Mouse (Mus musculus): ENCODE results near the gene Plvap. TPM values are rescaled to one million over a fixed set of nuclear protein-coding genes. Genes with fewer than 3 reads are reported as not detected.

Plvap gene
- polyA plus RNA-seq, 1 experiment from 2014 or later = 3.6 TPM

GRCm38 (mm10) chr8:71550754-71551153 lies 39.2 kb upstream of the Plvap start:
- H3K9me3 ChIP-seq (ENCODE audit: control insufficient read depth, low read length) = no peaks in the 10 kb centered on the region
- WGBS = 75% methylated on average over 7 of the region's 7 CpGs

GRCm38 (mm10) chr8:71547590-71547989 lies 36.0 kb upstream of the Plvap start:
- Histone ChIP-seq H3K27me3 (ENCODE audit: control insufficient read depth, insufficient read depth, low read length) (no peaks in the 10 kb centered on the region), H3K4me1 (ENCODE audit: control insufficient read depth, insufficient read depth, low read length) (peaks cover 7% of the 10 kb centered on the region), H3K9ac (replicated peaks; ENCODE audit: low read length) (no peak overlapping the region), H3K4me2 (ENCODE audit: low read length) (no peak overlapping the region), H3K4me3 (replicated peaks; ENCODE audit: low read depth, low read length) (no peak overlapping the region), H3K9me3 (ENCODE audit: control insufficient read depth, low read length) (no peaks in the 10 kb centered on the region), H3K27ac (replicated peaks; ENCODE audit: low read depth, low read length) (no peak overlapping the region), H3K36me3 (ENCODE audit: control insufficient read depth, insufficient read depth, low read length) (peaks cover 35% of the 10 kb centered on the region)
- 86% methylated on average over 7 of the region's 7 CpGs for WGBS
- no peak for ATAC-seq (ENCODE audit: low FRiP score, low TSS enrichment)
- no peak for DNase-seq

More at GRCm38 (mm10) chr8:71550754-71551153, 39.2 kb upstream of the Plvap start:
- H3K27me3 ChIP-seq (ENCODE audit: control insufficient read depth, insufficient read depth, low read length) = no peaks in the 10 kb centered on the region
- DNase-seq (no peak), ATAC-seq (ENCODE audit: low FRiP score, low TSS enrichment) (no peak)
- H3K4me3 ChIP-seq (replicated peaks; ENCODE audit: low read depth, low read length) = no peak overlapping the region
- no peaks in the 10 kb centered on the region for H3K4me1 ChIP-seq (ENCODE audit: control insufficient read depth, insufficient read depth, low read length)
- H3K4me2 ChIP-seq (ENCODE audit: low read length) = no peak overlapping the region
- peaks cover 28% of the 10 kb centered on the region for H3K36me3 ChIP-seq (ENCODE audit: control insufficient read depth, insufficient read depth, low read length)
- H3K27ac ChIP-seq (replicated peaks; ENCODE audit: low read depth, low read length) = no peak overlapping the region
- H3K9ac ChIP-seq (replicated peaks; ENCODE audit: low read length) = no peak overlapping the region

- Histone ChIP-seq H3K27ac (replicated peaks; ENCODE audit: low read depth, low read length) (no peak overlapping the region), H3K36me3 (ENCODE audit: control insufficient read depth, insufficient read depth, low read length) (peaks cover 35% of the 10 kb centered on the region), H3K27me3 (ENCODE audit: control insufficient read depth, insufficient read depth, low read length) (no peaks in the 10 kb centered on the region), H3K4me2 (ENCODE audit: low read length) (no peak overlapping the region), H3K4me3 (replicated peaks; ENCODE audit: low read depth, low read length) (no peak overlapping the region), H3K9ac (replicated peaks; ENCODE audit: low read length) (no peak overlapping the region), H3K4me1 (ENCODE audit: control insufficient read depth, insufficient read depth, low read length) (peaks cover 7% of the 10 kb centered on the region), H3K9me3 (ENCODE audit: control insufficient read depth, low read length) (no peaks in the 10 kb centered on the region)
- ATAC-seq (ENCODE audit: low FRiP score, low TSS enrichment) (no peak), DNase-seq (no peak)
- WGBS = 92% methylated on average over 11 of the region's 11 CpGs
Measured at GRCm38 (mm10) chr8:71545053-71545452, 33.5 kb upstream of the Plvap start.

GRCm38 (mm10) chr8:71543755-71544154 lies 32.2 kb upstream of the Plvap start:
- H3K4me1 ChIP-seq (ENCODE audit: control insufficient read depth, insufficient read depth, low read length) = peaks cover 7% of the 10 kb centered on the region
- H3K36me3 ChIP-seq (ENCODE audit: control insufficient read depth, insufficient read depth, low read length) = peaks cover 33% of the 10 kb centered on the region
- H3K27me3 ChIP-seq (ENCODE audit: control insufficient read depth, insufficient read depth, low read length) = 0 out of 2 replicates have a peak, but pooled peaks cover 4% of the 10 kb centered on the region
- peak overlapping the region; percentile 77; the same call in 1 of the 2 replicates for H3K9ac ChIP-seq (replicated peaks; ENCODE audit: low read length)
- ATAC-seq (ENCODE audit: low FRiP score, low TSS enrichment) (no peak), DNase-seq (no peak)
- peak overlapping the region; percentile 85 for H3K4me2 ChIP-seq (ENCODE audit: low read length)
- no peak overlapping the region for H3K27ac ChIP-seq (replicated peaks; ENCODE audit: low read depth, low read length)
- H3K9me3 ChIP-seq (ENCODE audit: control insufficient read depth, low read length) = no peaks in the 10 kb centered on the region
- peak overlapping the region; percentile 84 for H3K4me3 ChIP-seq (replicated peaks; ENCODE audit: low read depth, low read length)
- WGBS = 90% methylated on average over 9 of the region's 9 CpGs

GRCm38 (mm10) chr8:71542632-71543343 lies 31.2 kb upstream of the Plvap start, which contains the start of gene Mvb12a:
Gene Mvb12a (plus strand): TSS chr8:71542922.
- 0% methylated on average over 55 of the region's 55 CpGs for WGBS

GRCm38 (mm10) chr8:71537028-71537867 lies 25.7 kb upstream of the Plvap start, which contains the start of gene Bst2:
Gene Bst2 (minus strand): TSS chr8:71537456.
- H3K9ac ChIP-seq (replicated peaks; ENCODE audit: low read length) = no peak within 1 kb of the TSS

More at GRCm38 (mm10) chr8:71542632-71543343, 31.2 kb upstream of the Plvap start, which contains the start of gene Mvb12a:
- peak within 1 kb of the TSS; percentile 85 for H3K4me2 ChIP-seq (ENCODE audit: low read length)
- H3K27ac ChIP-seq (replicated peaks; ENCODE audit: low read depth, low read length) = 0 out of 2 replicates have a peak within 1 kb of the TSS, but pooled peaks have one; percentile 56
- ATAC-seq (ENCODE audit: low FRiP score, low TSS enrichment) (peak; percentile 95), DNase-seq (peak; percentile 99)
- H3K4me3 ChIP-seq (replicated peaks; ENCODE audit: low read depth, low read length) = peak within 1 kb of the TSS; percentile 84
- H3K4me1 ChIP-seq (ENCODE audit: control insufficient read depth, insufficient read depth, low read length) = peaks cover 7% of the 10 kb centered on the region
- H3K36me3 ChIP-seq (ENCODE audit: control insufficient read depth, insufficient read depth, low read length) = peaks cover 24% of the 10 kb centered on the region
- H3K9me3 ChIP-seq (ENCODE audit: control insufficient read depth, low read length) = no peaks in the 10 kb centered on the region
- peaks cover 10% of the 10 kb centered on the region for H3K27me3 ChIP-seq (ENCODE audit: control insufficient read depth, insufficient read depth, low read length)
- H3K9ac ChIP-seq (replicated peaks; ENCODE audit: low read length) = peak within 1 kb of the TSS; percentile 77

GRCm38 (mm10) chr8:71535663-71536062 lies 24.1 kb upstream of the Plvap start:
- WGBS = 67% methylated on average over 5 of the region's 5 CpGs
- H3K4me1 ChIP-seq (ENCODE audit: control insufficient read depth, insufficient read depth, low read length) = no peaks in the 10 kb centered on the region
- DNase-seq = no peak
- H3K27me3 ChIP-seq (ENCODE audit: control insufficient read depth, insufficient read depth, low read length) = peaks cover 20% of the 10 kb centered on the region
- no peak overlapping the region for H3K4me3 ChIP-seq (replicated peaks; ENCODE audit: low read depth, low read length)
- no peaks in the 10 kb centered on the region for H3K9me3 ChIP-seq (ENCODE audit: control insufficient read depth, low read length)
- H3K36me3 ChIP-seq (ENCODE audit: control insufficient read depth, insufficient read depth, low read length) = no peaks in the 10 kb centered on the region
- H3K27ac ChIP-seq (replicated peaks; ENCODE audit: low read depth, low read length) = no peak overlapping the region
- no peak for ATAC-seq (ENCODE audit: low FRiP score, low TSS enrichment)
- H3K9ac ChIP-seq (replicated peaks; ENCODE audit: low read length) = no peak overlapping the region
- no peak overlapping the region for H3K4me2 ChIP-seq (ENCODE audit: low read length)

More at GRCm38 (mm10) chr8:71537028-71537867, 25.7 kb upstream of the Plvap start, which contains the start of gene Bst2:
- Histone ChIP-seq H3K27me3 (ENCODE audit: control insufficient read depth, insufficient read depth, low read length) (peaks cover 20% of the 10 kb centered on the region), H3K4me3 (replicated peaks; ENCODE audit: low read depth, low read length) (peak within 1 kb of the TSS; percentile 11), H3K4me1 (ENCODE audit: control insufficient read depth, insufficient read depth, low read length) (no peaks in the 10 kb centered on the region), H3K9me3 (ENCODE audit: control insufficient read depth, low read length) (no peaks in the 10 kb centered on the region), H3K36me3 (ENCODE audit: control insufficient read depth, insufficient read depth, low read length) (no peaks in the 10 kb centered on the region), H3K4me2 (ENCODE audit: low read length) (peak within 1 kb of the TSS; percentile 39), H3K27ac (replicated peaks; ENCODE audit: low read depth, low read length) (no peak within 1 kb of the TSS)
- DNase-seq (peak; percentile 71), ATAC-seq (ENCODE audit: low FRiP score, low TSS enrichment) (no peak)
- 4% methylated on average over 37 of the region's 37 CpGs for WGBS

GRCm38 (mm10) chr8:71534263-71534810 lies 22.8 kb upstream of the Plvap start:
- no peaks in the 10 kb centered on the region for H3K9me3 ChIP-seq (ENCODE audit: control insufficient read depth, low read length)
- H3K4me3 ChIP-seq (replicated peaks; ENCODE audit: low read depth, low read length) = no peak overlapping the region
- H3K27ac ChIP-seq (replicated peaks; ENCODE audit: low read depth, low read length) = no peak overlapping the region
- no peak overlapping the region for H3K9ac ChIP-seq (replicated peaks; ENCODE audit: low read length)
- no peaks in the 10 kb centered on the region for H3K4me1 ChIP-seq (ENCODE audit: control insufficient read depth, insufficient read depth, low read length)
- no peaks in the 10 kb centered on the region for H3K36me3 ChIP-seq (ENCODE audit: control insufficient read depth, insufficient read depth, low read length)
- peaks cover 15% of the 10 kb centered on the region for H3K27me3 ChIP-seq (ENCODE audit: control insufficient read depth, insufficient read depth, low read length)
- no peak for DNase-seq
- no peak overlapping the region for H3K4me2 ChIP-seq (ENCODE audit: low read length)
- no peak for ATAC-seq (ENCODE audit: low FRiP score, low TSS enrichment)
- WGBS = 46% methylated on average over 3 of the region's 3 CpGs
